Mouse (Mus musculus) cerebellum, adult 2 months (tissue): ENCODE results near the gene Dync2li1.

ENCODE experiments used
- CTCF ChIP-seq: fragments of 200-500 bp; IDR thresholded peaks from 2 replicates; pipeline ENCODE4 v1.5.1; 2011; ENCODE audit warnings: low read depth, mild to moderate bottlenecking, control low read depth, low read length, moderate library complexity, borderline replicate concordance; ENCODE audit not compliant: insufficient read depth
- POLR2A ChIP-seq: fragments of 200-500 bp; IDR thresholded peaks from 2 replicates; pipeline ENCODE4 v1.6.1; 2011; ENCODE audit warnings: low read length, control low read depth, borderline replicate concordance; ENCODE audit not compliant: insufficient read depth

- TF ChIP-seq CTCF (no peak), POLR2A (no peak)
Measured at GRCm38 (mm10) chr17:84650302-84651017, 24.2 kb downstream of the Dync2li1 start.
